Mouse (Mus musculus): ENCODE results near the gene Capn13. TPM values are rescaled to one million over a fixed set of nuclear protein-coding genes. Genes with fewer than 3 reads are reported as not detected.
A peak's percentile ranks its signal among the peaks of the same experiment; 100 is the strongest.
"Not testable (repeated sequence)": the region's sequence is repeated elsewhere in the genome, so short reads cannot be mapped to it uniquely, and the experiment has no call there.

Gene Capn13
- polyA plus RNA-seq, 1 experiment from 2014 or later: 0.09 TPM

DNA sequence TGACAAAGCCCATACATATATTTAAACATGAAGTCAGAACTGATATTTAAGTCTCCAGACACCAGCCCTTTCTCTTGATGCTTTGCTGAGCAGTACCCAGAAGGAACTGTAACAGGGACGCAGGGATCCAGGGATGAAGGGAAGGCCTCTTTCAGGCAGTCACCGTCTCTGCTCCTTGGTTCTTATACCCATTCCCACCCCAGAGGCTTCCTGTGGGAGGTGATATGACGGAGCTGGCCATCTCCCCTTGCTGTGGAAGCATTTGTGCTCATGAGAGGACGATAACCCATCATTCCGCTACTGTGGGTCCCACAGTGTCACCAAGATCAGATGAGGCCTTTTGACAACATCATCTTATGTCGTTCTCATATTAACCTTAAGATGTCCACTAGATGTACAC lies 101.7 kb downstream of the Capn13 start:
- no peak overlapping the region for H3K27ac ChIP-seq
- peaks cover 14% of the 10 kb centered on the region; the same call in 1 of the 2 replicates for H3K4me1 ChIP-seq (replicated peaks)
- H3K36me3 ChIP-seq: no peaks in the 10 kb centered on the region
- DNase-seq (ENCODE audit: low spot score): no peak
- 92% methylated on average over 6 of the region's 6 CpGs for WGBS
- peaks cover 5% of the 10 kb centered on the region; the same call in 1 of the 2 replicates for H3K27me3 ChIP-seq (ENCODE audit: insufficient read depth, poor library complexity, severe bottlenecking)
- no peak overlapping the region for H3K4me3 ChIP-seq
- no peaks in the 10 kb centered on the region for H3K9me3 ChIP-seq

DNA sequence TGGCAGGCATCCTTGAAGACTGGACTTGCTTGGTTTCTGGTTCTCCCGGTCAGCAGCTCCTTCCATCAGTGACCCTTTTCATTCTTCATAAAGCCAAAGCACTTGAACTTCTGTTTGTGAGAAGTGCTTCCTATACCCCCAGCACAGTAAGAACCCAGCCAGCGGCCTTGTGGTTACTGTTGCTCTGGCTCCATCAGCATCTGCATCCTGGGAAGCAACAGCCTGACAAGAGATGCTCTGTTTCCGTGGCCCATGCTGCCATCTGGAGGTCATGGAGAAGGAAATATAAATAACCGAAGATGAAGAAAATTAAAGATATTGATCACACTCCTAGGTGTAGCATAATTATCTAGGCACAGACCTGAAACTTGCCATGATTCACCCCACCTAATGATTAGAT lies 103.8 kb downstream of the Capn13 start:
- H3K27me3 ChIP-seq (ENCODE audit: insufficient read depth, poor library complexity, severe bottlenecking): no peaks in the 10 kb centered on the region
- 46% methylated on average over 4 of the region's 4 CpGs for WGBS
- no peak overlapping the region for H3K4me3 ChIP-seq
- H3K4me1 ChIP-seq (replicated peaks): peaks cover 9% of the 10 kb centered on the region; the same call in 1 of the 2 replicates
- no peaks in the 10 kb centered on the region for H3K9me3 ChIP-seq
- peak; percentile 47 for DNase-seq (ENCODE audit: low spot score)
- no peaks in the 10 kb centered on the region for H3K36me3 ChIP-seq
- no peak overlapping the region for H3K27ac ChIP-seq

DNA sequence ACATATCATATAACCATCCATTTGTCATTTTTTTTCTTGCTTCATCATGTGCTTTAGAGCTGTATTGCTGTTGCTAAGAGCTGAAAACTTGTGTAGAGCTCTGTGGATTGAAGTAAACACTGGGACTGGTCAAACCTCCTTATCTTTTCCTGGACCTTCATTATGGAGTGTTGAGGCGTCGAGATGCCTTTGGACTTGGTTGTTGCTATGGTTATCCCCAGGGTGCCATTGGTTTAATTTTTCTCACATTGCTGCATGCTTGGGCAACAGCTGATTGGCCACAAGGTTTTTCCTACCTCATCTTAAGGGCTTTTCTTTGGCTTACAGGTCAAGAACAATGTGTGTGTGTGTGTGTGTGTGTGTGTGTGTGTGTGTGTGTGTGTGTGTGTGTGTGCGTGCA lies 107.4 kb downstream of the Capn13 start:
- DNase-seq (ENCODE audit: low spot score): no peak
- Histone ChIP-seq H3K9me3 (no peaks in the 10 kb centered on the region), H3K27me3 (ENCODE audit: insufficient read depth, poor library complexity, severe bottlenecking) (no peaks in the 10 kb centered on the region), H3K27ac (no peak overlapping the region), H3K4me3 (no peak overlapping the region), H3K4me1 (replicated peaks) (peaks cover 7% of the 10 kb centered on the region; the same call in 1 of the 2 replicates), H3K36me3 (no peaks in the 10 kb centered on the region)
- WGBS: 82% methylated on average over 3 of the region's 3 CpGs

DNA sequence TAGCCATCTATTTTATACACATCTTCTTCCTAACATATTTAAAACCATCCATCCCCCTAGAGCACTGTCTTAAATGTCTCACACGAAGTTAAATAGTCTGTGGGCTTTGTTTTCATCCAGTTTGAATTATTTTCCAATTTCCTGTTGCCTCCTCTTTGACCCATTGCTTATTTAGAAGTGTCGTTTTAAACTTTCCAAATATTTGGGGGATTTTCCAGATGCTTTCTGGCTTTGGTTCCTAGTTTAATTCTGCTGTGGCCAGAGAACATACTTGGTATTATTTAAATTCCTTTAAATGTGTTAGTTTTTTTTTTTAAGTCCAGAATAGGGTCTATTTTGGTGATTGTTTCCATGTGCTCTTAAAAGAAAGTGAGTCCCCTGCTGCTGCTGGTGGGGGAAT lies 116.4 kb downstream of the Capn13 start:
- no peak for DNase-seq (ENCODE audit: low spot score)
- no peak overlapping the region for H3K27ac ChIP-seq
- H3K4me3 ChIP-seq: no peak overlapping the region
- H3K9me3 ChIP-seq: no peaks in the 10 kb centered on the region
- H3K36me3 ChIP-seq: no peaks in the 10 kb centered on the region
- no peaks in the 10 kb centered on the region for H3K4me1 ChIP-seq (replicated peaks)
- no peaks in the 10 kb centered on the region for H3K27me3 ChIP-seq (ENCODE audit: insufficient read depth, poor library complexity, severe bottlenecking)
- WGBS: 55% methylated on average over 2 of the region's 2 CpGs

DNA sequence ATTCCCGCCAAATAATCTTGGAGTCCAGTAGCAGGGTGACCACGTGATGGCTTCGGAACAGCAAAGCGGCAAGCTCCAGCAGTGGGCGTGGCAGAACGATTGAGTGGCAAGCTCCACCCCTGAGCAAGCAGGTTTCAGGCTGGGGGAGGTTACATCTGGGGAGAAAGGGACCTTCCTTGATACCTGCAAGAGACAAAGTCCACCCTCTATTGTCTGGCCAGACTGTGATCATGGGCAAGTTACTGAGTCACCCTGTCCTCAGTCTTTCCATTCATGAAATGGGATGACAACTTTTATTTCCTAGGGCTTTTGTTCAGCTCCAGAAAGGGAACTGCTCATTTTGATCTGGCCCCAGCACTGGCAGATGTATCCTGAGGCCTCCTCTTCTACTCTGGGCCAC lies 118.0 kb downstream of the Capn13 start:
- WGBS: 46% methylated on average over 6 of the region's 6 CpGs
- H3K4me3 ChIP-seq; H3K36me3 ChIP-seq; DNase-seq (ENCODE audit: low spot score); H3K4me1 ChIP-seq (replicated peaks); H3K27ac ChIP-seq; H3K9me3 ChIP-seq; H3K27me3 ChIP-seq (ENCODE audit: insufficient read depth, poor library complexity, severe bottlenecking): not testable (repeated sequence)

DNA sequence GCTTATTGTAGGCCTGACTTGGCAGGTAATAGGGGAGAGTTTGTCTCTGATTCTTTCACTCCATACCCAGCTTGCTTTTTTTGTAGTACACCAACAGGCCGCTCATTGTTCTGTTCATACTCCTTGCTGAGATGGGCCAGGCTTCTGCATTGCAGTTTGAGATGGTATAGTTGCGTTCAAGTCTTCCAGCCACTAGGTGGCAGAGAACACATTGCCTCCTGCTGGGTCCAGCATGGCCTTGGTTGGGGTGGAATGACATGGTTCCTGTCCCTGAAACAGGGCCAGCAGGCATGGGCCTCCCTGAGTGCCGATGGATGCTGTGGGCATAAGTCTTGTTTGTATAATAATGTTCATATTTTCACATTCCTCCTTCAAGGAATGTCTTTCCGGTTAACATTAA lies 122.9 kb downstream of the Capn13 start:
- no peaks in the 10 kb centered on the region for H3K9me3 ChIP-seq
- no peak for DNase-seq (ENCODE audit: low spot score)
- H3K27ac ChIP-seq: no peak overlapping the region
- no peaks in the 10 kb centered on the region for H3K36me3 ChIP-seq
- WGBS: 90% methylated on average over 4 of the region's 4 CpGs
- no peak overlapping the region for H3K4me3 ChIP-seq
- no peaks in the 10 kb centered on the region for H3K27me3 ChIP-seq (ENCODE audit: insufficient read depth, poor library complexity, severe bottlenecking)
- no peaks in the 10 kb centered on the region for H3K4me1 ChIP-seq (replicated peaks)

DNA sequence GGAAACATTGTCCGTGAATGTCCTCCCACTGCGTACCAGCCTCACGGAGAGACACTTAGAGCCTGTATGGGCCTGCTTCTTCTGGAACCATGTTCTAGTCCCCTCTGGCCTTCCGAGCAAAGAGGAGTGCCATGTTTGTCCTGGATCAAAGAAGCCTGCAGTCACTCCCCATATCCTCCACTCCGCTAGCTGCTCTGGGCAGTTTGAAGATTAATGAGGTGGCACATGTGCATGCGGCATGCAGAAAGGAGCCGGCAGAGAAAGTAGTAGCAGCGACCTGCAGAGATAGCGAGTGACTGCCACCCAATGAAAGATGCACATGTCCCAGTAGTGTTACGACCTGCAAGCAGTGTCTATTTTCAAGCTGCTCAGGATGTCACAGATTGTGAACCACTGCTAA lies 125.6 kb downstream of the Capn13 start:
- Histone ChIP-seq H3K4me1 (replicated peaks) (peaks cover 6% of the 10 kb centered on the region; the same call in 1 of the 2 replicates), H3K27ac (no peak overlapping the region), H3K27me3 (ENCODE audit: insufficient read depth, poor library complexity, severe bottlenecking) (no peaks in the 10 kb centered on the region), H3K9me3 (no peaks in the 10 kb centered on the region), H3K4me3 (no peak overlapping the region), H3K36me3 (no peaks in the 10 kb centered on the region)
- DNase-seq (ENCODE audit: low spot score): no peak
- WGBS: 88% methylated on average over 10 of the region's 10 CpGs

DNA sequence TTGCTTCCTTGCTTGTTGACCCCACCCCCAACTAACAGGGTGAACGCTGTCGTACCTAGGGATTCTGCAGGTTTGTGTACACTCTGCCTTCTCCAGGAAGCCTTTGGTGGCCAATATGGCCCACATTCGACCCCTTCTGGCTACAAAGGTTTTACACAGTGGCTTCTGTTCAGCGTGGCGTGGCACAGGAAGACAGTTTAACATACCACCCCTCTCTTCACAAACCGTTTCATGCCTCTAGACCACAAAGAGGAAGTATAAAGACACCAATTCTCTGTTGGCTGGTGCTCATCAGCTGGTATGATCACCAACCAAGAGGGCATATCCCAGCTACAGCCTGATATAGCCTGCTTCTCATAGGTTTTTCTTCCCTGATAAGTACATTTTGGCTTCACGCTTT lies 126.9 kb downstream of the Capn13 start:
- no peaks in the 10 kb centered on the region for H3K36me3 ChIP-seq
- no peak for DNase-seq (ENCODE audit: low spot score)
- H3K27me3 ChIP-seq (ENCODE audit: insufficient read depth, poor library complexity, severe bottlenecking): no peaks in the 10 kb centered on the region
- H3K4me1 ChIP-seq (replicated peaks): peaks cover 6% of the 10 kb centered on the region; the same call in 1 of the 2 replicates
- H3K4me3 ChIP-seq: no peak overlapping the region
- H3K27ac ChIP-seq: no peak overlapping the region
- H3K9me3 ChIP-seq: no peaks in the 10 kb centered on the region
- WGBS: 83% methylated on average over 7 of the region's 7 CpGs

DNA sequence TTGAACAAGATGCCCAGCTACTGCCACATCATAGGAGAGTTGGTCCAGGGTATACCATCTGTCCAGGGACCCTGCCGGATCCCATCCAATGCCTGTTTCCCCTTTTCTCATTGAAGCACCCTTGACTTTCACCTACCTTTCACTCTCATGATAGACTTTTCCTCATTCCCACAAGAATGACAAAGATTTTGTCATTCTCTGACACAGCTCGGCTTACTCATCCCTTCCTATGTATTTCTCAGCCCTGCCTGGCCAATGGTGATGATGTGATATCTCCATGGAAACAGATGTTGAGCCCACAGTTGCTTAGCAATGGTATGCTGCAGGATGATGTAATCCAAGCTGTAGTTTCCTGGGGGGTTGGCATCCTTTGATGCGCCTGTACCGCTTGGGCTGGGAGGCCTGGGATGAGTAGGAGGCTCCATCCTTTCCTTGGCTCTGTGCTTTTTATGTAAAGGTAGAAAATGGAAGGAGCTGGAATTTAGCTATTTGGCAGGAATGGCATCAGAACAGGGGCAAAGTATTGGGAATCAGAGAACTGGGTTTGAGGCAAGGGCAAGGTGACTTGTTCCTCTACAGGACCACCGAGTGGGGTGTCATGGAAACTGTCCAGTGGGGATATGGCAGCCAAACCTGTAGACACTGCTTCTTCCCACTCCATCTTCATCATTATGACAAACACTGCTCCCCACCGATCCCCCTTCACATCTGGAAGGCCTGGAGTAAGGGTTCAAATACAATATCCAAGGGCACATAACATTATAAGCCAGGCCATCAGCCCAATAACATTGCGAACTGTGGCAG lies 128.7 kb downstream of the Capn13 start:
- Histone ChIP-seq H3K36me3 (no peaks in the 10 kb centered on the region), H3K27me3 (ENCODE audit: insufficient read depth, poor library complexity, severe bottlenecking) (no peaks in the 10 kb centered on the region), H3K4me1 (replicated peaks) (peaks cover 6% of the 10 kb centered on the region; the same call in 1 of the 2 replicates), H3K27ac (no peak overlapping the region), H3K4me3 (no peak overlapping the region), H3K9me3 (no peaks in the 10 kb centered on the region)
- DNase-seq (ENCODE audit: low spot score): no peak
- WGBS: 91% methylated on average over 7 of the region's 7 CpGs

DNA sequence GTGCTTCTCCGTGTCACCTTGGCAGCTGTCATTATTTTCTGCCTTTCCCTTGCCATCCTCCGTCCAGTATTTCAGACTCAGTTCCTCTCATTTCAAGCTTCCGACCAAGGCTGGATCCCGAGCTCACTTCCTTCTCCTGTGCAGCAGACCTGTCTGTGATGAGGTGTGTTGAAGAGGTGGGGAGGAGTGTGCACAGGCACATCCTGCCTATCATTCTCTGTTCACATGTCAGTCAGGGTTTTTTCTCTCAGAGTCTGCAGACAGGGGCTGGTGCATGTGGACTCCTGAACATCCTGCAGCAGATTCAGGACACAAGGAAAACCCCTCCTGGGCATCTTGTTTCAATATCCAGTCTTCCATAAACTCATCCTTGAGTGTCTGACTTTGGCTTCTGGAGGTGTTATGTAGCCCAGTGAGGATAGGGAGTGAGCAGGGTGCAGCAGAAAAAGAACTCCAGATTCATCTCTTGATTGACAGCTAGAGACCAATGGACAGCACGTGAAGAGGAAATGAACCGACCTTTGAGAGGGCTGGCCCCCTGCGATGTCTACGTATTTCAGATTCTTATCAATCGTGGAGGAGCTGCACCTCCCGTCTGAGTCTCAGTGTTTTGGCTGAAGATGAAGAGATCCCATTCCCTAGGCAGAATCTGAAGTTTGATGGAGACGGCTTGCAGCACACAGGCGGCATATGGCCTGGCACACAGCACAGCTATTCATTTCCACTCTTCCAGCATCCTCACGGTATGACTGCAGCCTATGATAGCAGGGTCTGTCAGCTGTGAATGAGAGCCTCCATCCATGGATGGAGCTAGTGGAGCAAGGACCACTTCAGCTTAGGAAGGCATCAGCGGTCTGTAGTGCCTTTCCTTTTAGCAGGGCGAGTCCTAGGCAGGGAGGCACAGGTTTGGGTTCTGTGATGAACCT lies 129.5 kb downstream of the Capn13 start:
- Histone ChIP-seq H3K9me3 (no peaks in the 10 kb centered on the region), H3K27ac (no peak overlapping the region), H3K36me3 (no peaks in the 10 kb centered on the region), H3K4me1 (replicated peaks) (peaks cover 6% of the 10 kb centered on the region; the same call in 1 of the 2 replicates), H3K4me3 (no peak overlapping the region), H3K27me3 (ENCODE audit: insufficient read depth, poor library complexity, severe bottlenecking) (no peaks in the 10 kb centered on the region)
- 78% methylated on average over 15 of the region's 15 CpGs for WGBS
- DNase-seq (ENCODE audit: low spot score): no peak

DNA sequence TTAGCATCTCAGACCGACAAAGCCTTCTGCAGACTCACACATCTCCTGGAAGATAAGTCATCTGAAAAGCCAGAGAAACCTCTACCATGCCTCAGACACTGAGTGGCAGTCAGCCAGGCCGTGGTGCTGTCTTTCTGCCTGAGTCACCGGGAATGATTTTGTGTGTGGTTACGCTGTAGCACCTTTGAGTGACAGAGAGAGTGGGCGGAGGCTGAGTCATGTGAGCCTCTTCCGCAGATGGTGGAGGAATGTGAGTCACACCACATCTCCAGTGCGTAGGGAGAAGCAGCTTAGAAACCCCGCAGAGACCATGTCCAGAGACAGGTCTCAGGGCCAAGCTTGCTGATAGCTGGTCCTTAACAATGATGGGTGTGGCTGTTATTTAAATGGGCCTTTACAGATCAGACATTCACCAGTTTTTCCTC lies 137.6 kb downstream of the Capn13 start:
- no peak overlapping the region for H3K27ac ChIP-seq
- no peak overlapping the region for H3K4me3 ChIP-seq
- 86% methylated on average over 8 of the region's 8 CpGs for WGBS
- H3K27me3 ChIP-seq (ENCODE audit: insufficient read depth, poor library complexity, severe bottlenecking): no peaks in the 10 kb centered on the region
- H3K4me1 ChIP-seq (replicated peaks): 0 out of 2 replicates have a peak, but pooled peaks cover 2% of the 10 kb centered on the region
- no peak for DNase-seq (ENCODE audit: low spot score)
- no peaks in the 10 kb centered on the region for H3K9me3 ChIP-seq
- no peaks in the 10 kb centered on the region for H3K36me3 ChIP-seq

DNA sequence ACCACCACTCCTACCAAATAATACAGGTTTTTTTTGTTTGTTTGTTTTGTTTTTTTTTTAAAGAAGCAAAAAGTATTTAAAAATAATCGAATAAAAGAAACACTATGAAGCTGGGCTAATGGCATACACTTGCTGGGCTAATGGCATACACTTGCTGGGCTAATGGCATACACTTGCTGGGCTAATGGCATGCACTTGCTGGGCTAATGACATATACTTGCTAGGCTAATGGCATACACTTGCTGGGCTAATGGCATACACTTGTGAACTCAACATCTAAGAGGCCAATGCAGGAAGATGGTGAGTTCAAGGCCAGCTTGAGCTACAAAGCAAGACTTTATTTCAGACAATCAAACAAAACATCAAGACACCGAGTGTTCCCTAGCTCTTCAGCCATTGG lies 138.1 kb downstream of the Capn13 start:
- no peaks in the 10 kb centered on the region for H3K27me3 ChIP-seq (ENCODE audit: insufficient read depth, poor library complexity, severe bottlenecking)

DNA sequence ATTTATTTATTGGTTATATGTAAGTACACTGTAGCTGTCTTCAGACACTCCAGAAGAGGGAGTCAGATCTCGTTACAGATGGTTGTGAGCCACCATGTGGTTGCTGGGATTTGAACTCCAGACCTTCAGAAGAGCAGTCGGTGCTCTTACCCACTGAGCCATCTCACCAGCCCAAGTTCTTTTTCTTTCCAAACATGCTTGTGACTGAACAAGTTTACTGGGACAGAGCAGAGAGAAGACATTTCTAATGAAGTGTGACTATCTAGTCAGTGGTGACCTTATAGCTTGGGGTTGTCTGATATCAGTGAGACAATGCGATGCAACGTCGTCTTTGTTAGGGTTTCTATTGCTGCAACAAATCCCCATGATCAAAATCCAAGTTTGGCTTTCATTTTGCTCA lies 141.4 kb downstream of the Capn13 start:
- H3K4me3 ChIP-seq; H3K9me3 ChIP-seq; H3K27ac ChIP-seq; H3K27me3 ChIP-seq (ENCODE audit: insufficient read depth, poor library complexity, severe bottlenecking); H3K4me1 ChIP-seq (replicated peaks); DNase-seq (ENCODE audit: low spot score); H3K36me3 ChIP-seq: not testable (repeated sequence)
- WGBS: 92% methylated on average over 5 of the region's 5 CpGs

More for the DNA sequence above, 138.1 kb downstream of the Capn13 start:
- no peaks in the 10 kb centered on the region for H3K9me3 ChIP-seq
- no peaks in the 10 kb centered on the region for H3K36me3 ChIP-seq
- 83% methylated on average over 2 of the region's 2 CpGs for WGBS
- 0 out of 2 replicates have a peak, but pooled peaks cover 2% of the 10 kb centered on the region for H3K4me1 ChIP-seq (replicated peaks)
- H3K4me3 ChIP-seq: no peak overlapping the region
- DNase-seq (ENCODE audit: low spot score): no peak
- H3K27ac ChIP-seq: no peak overlapping the region

Measured in hindbrain, embryonic 10.5 days (tissue).